Mouse (Mus musculus) Patski (cell line): ENCODE measurements around the gene Dennd6a. TPM values are rescaled to one million over a fixed set of nuclear protein-coding genes. Genes with fewer than 3 reads are reported as not detected.
"Not testable (repeated sequence)": the region's sequence is repeated elsewhere in the genome, so short reads cannot be mapped to it uniquely, and the experiment has no call there.

Experiments used
- ATAC-seq: fragments of 100-300 bp; one replicate; pipeline ENCODE4 v1.8.0; 2021
- CTCF ChIA-PET: fragments of 350-600 bp; sonication (Branson Sonifier 250); formaldehyde crosslinking; loops from one replicate; lab custom pipeline; 2022; ENCODE audit warnings: inconsistent platforms; lab: Charles Lee
- POLR2A ChIA-PET: fragments of 350-600 bp; sonication (Branson Sonifier 250); formaldehyde crosslinking; loops from one replicate; lab custom pipeline; 2022; ENCODE audit warnings: antibody characterized with exemption, inconsistent platforms; lab: Charles Lee
- DNase-seq: peaks from one replicate; pipeline ENCODE4 v3.0.0-alpha.2; 2011; ENCODE audit warnings: low read depth, low spot score
- H3K27me3 ChIP-seq: fragments of 371-371 bp; one replicate; pipeline ENCODE4 v1.5.1; 2021
- CTCF ChIP-seq: fragments of 100-300 bp; IDR thresholded peaks from one replicate; pipeline ENCODE4 v1.5.1; 2021
- in situ Hi-C: fragments of 300-500 bp; cut with MboI; formaldehyde crosslinking; loops from 3 replicates; pipeline ENCODE4 v1.11.1; 2018; ENCODE audit warnings: low pct_unique_long_range_greater_than_20kb, mixed read lengths
- polyA plus RNA-seq: library from polyadenylated mRNA; unstranded; gene quantifications from one replicate; pipeline ENCODE4 v1.2.3, GENCODE M21; 2021

Dennd6a gene
- polyA plus RNA-seq, 1 experiment from 2014 or later, result 23.6 TPM

GRCm38 (mm10) chr14:26660233-26660632 lies 86.6 kb downstream of the Dennd6a start:
- in situ Hi-C loops, result no loop called here
- H3K27me3 ChIP-seq, result no peaks in the 10 kb centered on the region
- POLR2A ChIA-PET, result no interaction called here
- CTCF ChIA-PET, result no interaction called here
- no peak for ATAC-seq
- no peak for DNase-seq
- no peak for TF ChIP-seq CTCF

GRCm38 (mm10) chr14:26662016-26662415 lies 88.4 kb downstream of the Dennd6a start:
- ATAC-seq, result no peak
- ChIA-PET CTCF (interaction anchor here (0.5 kb wide), 1 partner anchor 23 kb away, joined by 3 read pairs; no protein-coding TSS in a partner anchor), POLR2A (no interaction called here)
- H3K27me3 ChIP-seq, result no peaks in the 10 kb centered on the region
- DNase-seq, result no peak
- no peak for TF ChIP-seq CTCF
- in situ Hi-C loops, result no loop called here

- in situ Hi-C loops, result no loop called here
- ChIA-PET POLR2A (no interaction called here), CTCF (no interaction called here)
- DNase-seq (no peak), ATAC-seq (no peak)
- no peaks in the 10 kb centered on the region for H3K27me3 ChIP-seq
- no peak for TF ChIP-seq CTCF
Observed at GRCm38 (mm10) chr14:26662488-26662887, 88.8 kb downstream of the Dennd6a start.

- in situ Hi-C loops, result no loop called here
- H3K27me3 ChIP-seq, result no peaks in the 10 kb centered on the region
- DNase-seq (no peak), ATAC-seq (no peak)
- ChIA-PET POLR2A (no interaction called here), CTCF (interaction anchor here (0.7 kb wide), 1 partner anchor 366 kb away, joined by 3 read pairs; no protein-coding TSS in a partner anchor)
- TF ChIP-seq CTCF, result no peak
Observed at GRCm38 (mm10) chr14:26663851-26664250, 90.2 kb downstream of the Dennd6a start.

GRCm38 (mm10) chr14:26667991-26668370 lies 94.3 kb downstream of the Dennd6a start:
- ChIA-PET POLR2A (interaction anchor here (1.5 kb wide), 1 partner anchor 11 kb away, joined by 8 read pairs; no protein-coding TSS in a partner anchor), CTCF (interaction anchor here (1.2 to 1.3 kb wide), 2 partner anchors 11 to 16 kb away, joined by 3 to 5 read pairs; no protein-coding TSS in a partner anchor)
- DNase-seq (no peak), ATAC-seq (no peak)
- H3K27me3 ChIP-seq, result no peaks in the 10 kb centered on the region
- TF ChIP-seq CTCF, result no peak
- in situ Hi-C loops, result no loop called here

GRCm38 (mm10) chr14:26668371-26669291 lies 95.0 kb downstream of the Dennd6a start:
- CTCF ChIA-PET, result interaction anchor here (1.2 to 1.3 kb wide), 2 partner anchors 12 to 17 kb away, joined by 3 to 5 read pairs; no protein-coding TSS in a partner anchor

GRCm38 (mm10) chr14:26669292-26670073 lies 95.8 kb downstream of the Dennd6a start, which contains the start of gene Pde12:
Pde12 (minus strand) TSS chr14:26669883.
- POLR2A ChIA-PET, result no interaction called here
- no peak for TF ChIP-seq CTCF
- in situ Hi-C loops, result no loop called here
- ATAC-seq (peak; percentile 85), DNase-seq (peak; percentile 79)
- no peaks in the 10 kb centered on the region for H3K27me3 ChIP-seq
- CTCF ChIA-PET, result interaction anchor here (1.4 kb wide), 1 partner anchor 361 kb away, joined by 5 read pairs; no protein-coding TSS in a partner anchor

More at GRCm38 (mm10) chr14:26668371-26669291, 95.0 kb downstream of the Dennd6a start:
- POLR2A ChIA-PET, result interaction anchor here (1.5 kb wide), 1 partner anchor 11 kb away, joined by 8 read pairs; no protein-coding TSS in a partner anchor
- H3K27me3 ChIP-seq, result no peaks in the 10 kb centered on the region
- in situ Hi-C loops, result no loop called here
- no peak for TF ChIP-seq CTCF
- DNase-seq (no peak), ATAC-seq (peak; percentile 40)

GRCm38 (mm10) chr14:26670964-26671363 lies 97.3 kb downstream of the Dennd6a start:
- in situ Hi-C loops, result no loop called here
- ATAC-seq, result no peak
- ChIA-PET CTCF (interaction anchor here (0.8 to 1.4 kb wide), 2 partner anchors 189 to 359 kb away, joined by 3 to 5 read pairs; no protein-coding TSS in a partner anchor), POLR2A (interaction anchor here (0.6 kb wide), 1 partner anchor 14 kb away, joined by 3 read pairs; no protein-coding TSS in a partner anchor)
- no peak for TF ChIP-seq CTCF
- no peak for DNase-seq
- H3K27me3 ChIP-seq, result no peaks in the 10 kb centered on the region

GRCm38 (mm10) chr14:26671870-26672615 lies 98.4 kb downstream of the Dennd6a start:
- CTCF ChIA-PET, POLR2A ChIA-PET, DNase-seq, H3K27me3 ChIP-seq, in situ Hi-C loops, ATAC-seq: not testable (repeated sequence)

- CTCF ChIA-PET, POLR2A ChIA-PET, in situ Hi-C loops, ATAC-seq, DNase-seq: not testable (repeated sequence)
- H3K27me3 ChIP-seq, result peaks cover 23% of the 10 kb centered on the region
Observed at GRCm38 (mm10) chr14:26674476-26675169, 101.0 kb downstream of the Dennd6a start.
